Mouse (Mus musculus) spleen, adult 2 months (tissue): ENCODE measurements around the gene Pcnx.

ENCODE experiments used
- CTCF ChIP-seq: fragments of 200-500 bp; IDR thresholded peaks from 2 replicates; pipeline ENCODE4 v1.5.1; 2011; ENCODE audit warnings: mild to moderate bottlenecking, inconsistent platforms; ENCODE audit not compliant: insufficient read depth, insufficient read length, insufficient replicate concordance; ENCODE audit errors: extremely low read depth
- POLR2A ChIP-seq: fragments of 200-500 bp; IDR thresholded peaks from 2 replicates; pipeline ENCODE4 v1.6.1; 2011; ENCODE audit warnings: low read depth, low read length, inconsistent platforms

- TF ChIP-seq POLR2A (no peak), CTCF (no peak)
Measured at GRCm38 (mm10) chr12:81918346-81918745, 58.5 kb downstream of the Pcnx start.
